Mouse (Mus musculus): ENCODE results near the gene Manba. TPM values are rescaled to one million over a fixed set of nuclear protein-coding genes. Genes with fewer than 3 reads are reported as not detected.

Gene Manba
- polyA plus RNA-seq, 2 experiments = 4.2 to 6.5 TPM

DNA sequence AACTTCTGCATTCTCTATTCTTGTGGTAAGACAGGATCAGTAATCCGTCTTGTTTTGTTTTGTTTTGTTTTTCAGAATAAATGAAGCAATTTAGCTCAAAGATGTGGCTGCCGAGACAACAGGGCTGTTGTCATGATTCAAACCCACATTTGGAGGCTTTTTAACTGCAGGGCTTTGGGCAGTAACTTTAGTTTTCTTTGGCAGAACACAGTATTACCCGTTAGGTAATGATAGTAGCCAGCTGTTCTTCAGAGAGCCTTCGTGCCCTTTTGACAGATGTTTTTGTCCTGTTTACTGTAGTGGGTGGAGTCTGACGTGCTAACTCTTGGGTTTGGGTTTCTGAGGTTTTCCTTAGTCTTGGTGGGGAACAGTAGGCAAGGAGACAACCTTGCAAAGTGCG is 87.6 kb downstream of the Manba start:
- H3K9ac ChIP-seq (ENCODE audit: low read depth, low read length, severe bottlenecking) = no peak overlapping the region
- no peaks in the 10 kb centered on the region for H3K36me3 ChIP-seq (ENCODE audit: control insufficient read depth, insufficient read depth, low read length)
- no peaks in the 10 kb centered on the region for H3K4me1 ChIP-seq (ENCODE audit: control insufficient read depth, insufficient read depth, low read length)
- 46% methylated on average over 6 of the region's 6 CpGs for WGBS
- ATAC-seq (ENCODE audit: low FRiP score, low read depth) = no peak
- no peak overlapping the region for H3K4me2 ChIP-seq (replicated peaks; ENCODE audit: low read depth, low read length, severe bottlenecking)
- no peak for DNase-seq (ENCODE audit: low spot score)
- no peak overlapping the region for H3K4me3 ChIP-seq (replicated peaks; ENCODE audit: low read length)
- H3K27me3 ChIP-seq (ENCODE audit: control insufficient read depth, insufficient read depth, low read length) = no peaks in the 10 kb centered on the region
- no peaks in the 10 kb centered on the region for H3K9me3 ChIP-seq (ENCODE audit: control insufficient read depth, low read length)
- H3K27ac ChIP-seq (replicated peaks; ENCODE audit: low read depth, low read length) = no peak overlapping the region
- no peak for TF ChIP-seq POLR2A (IDR thresholded peaks at IDR 0.05; ENCODE audit: borderline replicate concordance, extremely low read depth, insufficient read depth, insufficient read length)

DNA sequence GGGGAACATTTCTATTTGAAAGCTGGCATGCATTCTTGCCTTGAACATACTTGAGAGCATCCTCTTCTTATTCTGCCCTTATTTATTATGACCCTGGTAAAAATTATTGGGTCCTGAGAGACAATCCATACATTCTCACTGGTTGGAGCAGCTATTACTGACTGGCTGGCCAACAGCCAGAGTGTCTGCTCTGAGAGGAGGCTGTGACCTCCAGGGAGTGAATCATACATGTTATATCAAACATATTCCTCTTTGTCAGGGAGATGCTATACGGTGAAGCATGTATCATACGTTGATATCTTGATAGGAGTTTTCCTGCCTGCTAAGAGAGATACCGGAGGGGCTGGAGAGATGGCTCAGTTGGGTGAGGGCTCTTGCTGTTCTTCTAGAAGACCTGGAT is 89.7 kb downstream of the Manba start:
- 90% methylated on average over 3 of the region's 3 CpGs for WGBS
- no peaks in the 10 kb centered on the region for H3K9me3 ChIP-seq (ENCODE audit: control insufficient read depth, low read length)
- no peak overlapping the region for H3K4me3 ChIP-seq (replicated peaks; ENCODE audit: low read length)
- ATAC-seq (ENCODE audit: low FRiP score, low read depth) (no peak), DNase-seq (ENCODE audit: low spot score) (no peak)
- H3K4me2 ChIP-seq (replicated peaks; ENCODE audit: low read depth, low read length, severe bottlenecking) = no peak overlapping the region
- no peak overlapping the region for H3K27ac ChIP-seq (replicated peaks; ENCODE audit: low read depth, low read length)
- H3K27me3 ChIP-seq (ENCODE audit: control insufficient read depth, insufficient read depth, low read length) = no peaks in the 10 kb centered on the region
- TF ChIP-seq POLR2A (IDR thresholded peaks at IDR 0.05; ENCODE audit: borderline replicate concordance, extremely low read depth, insufficient read depth, insufficient read length) = no peak
- peaks cover 12% of the 10 kb centered on the region for H3K4me1 ChIP-seq (ENCODE audit: control insufficient read depth, insufficient read depth, low read length)
- H3K36me3 ChIP-seq (ENCODE audit: control insufficient read depth, insufficient read depth, low read length) = no peaks in the 10 kb centered on the region
- H3K9ac ChIP-seq (ENCODE audit: low read depth, low read length, severe bottlenecking) = no peak overlapping the region

DNA sequence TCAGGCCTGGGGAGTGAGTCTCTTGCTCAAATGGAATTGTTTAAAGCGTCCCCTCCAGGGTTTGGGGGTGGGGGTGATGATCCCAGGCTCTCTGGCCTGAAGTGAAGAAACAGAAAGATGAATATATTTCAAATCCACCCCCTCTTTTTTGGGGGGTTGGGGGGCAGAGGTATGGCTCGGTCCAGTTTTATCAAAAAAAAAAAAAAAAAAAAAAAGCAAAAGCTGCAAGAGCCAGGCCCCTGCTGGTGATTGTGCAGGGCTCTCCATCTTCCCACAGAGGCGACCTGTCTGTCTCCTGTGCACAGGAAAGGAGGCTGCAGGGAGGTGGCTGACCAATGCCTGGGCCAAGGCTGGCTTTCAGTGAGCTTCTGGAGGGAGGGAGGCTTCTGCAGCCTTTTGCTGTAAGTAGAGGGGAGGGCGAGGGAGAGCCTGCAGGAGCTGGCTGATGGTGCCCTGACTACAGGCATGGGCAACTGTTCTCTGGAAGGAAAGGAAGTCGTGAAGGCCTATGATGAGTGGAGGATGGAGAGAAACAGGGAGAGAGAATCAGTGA is 93.3 kb downstream of the Manba start:
- no peak for DNase-seq (ENCODE audit: low spot score)
- no peak for ATAC-seq (ENCODE audit: low FRiP score, low read depth)
- H3K4me3 ChIP-seq (replicated peaks; ENCODE audit: low read length) = no peak overlapping the region
- H3K9me3 ChIP-seq (ENCODE audit: control insufficient read depth, low read length) = no peaks in the 10 kb centered on the region
- no peak for TF ChIP-seq POLR2A (IDR thresholded peaks at IDR 0.05; ENCODE audit: borderline replicate concordance, extremely low read depth, insufficient read depth, insufficient read length)
- no peaks in the 10 kb centered on the region for H3K27me3 ChIP-seq (ENCODE audit: control insufficient read depth, insufficient read depth, low read length)
- H3K4me1 ChIP-seq (ENCODE audit: control insufficient read depth, insufficient read depth, low read length) = peaks cover 21% of the 10 kb centered on the region
- no peak overlapping the region for H3K27ac ChIP-seq (replicated peaks; ENCODE audit: low read depth, low read length)
- H3K36me3 ChIP-seq (ENCODE audit: control insufficient read depth, insufficient read depth, low read length) = no peaks in the 10 kb centered on the region; the same call in 1 of the 2 replicates
- H3K4me2 ChIP-seq (replicated peaks; ENCODE audit: low read depth, low read length, severe bottlenecking) = no peak overlapping the region
- H3K9ac ChIP-seq (ENCODE audit: low read depth, low read length, severe bottlenecking) = 0 out of 2 replicates have a peak overlapping the region, but pooled peaks have one; percentile 28
- WGBS = 49% methylated on average over 5 of the region's 5 CpGs

GRCm38 (mm10) chr3:135579179-135579578 is 93.8 kb downstream of the Manba start:
- 29% methylated on average over 4 of the region's 4 CpGs for WGBS

GRCm38 (mm10) chr3:135580439-135581275 is 95.2 kb downstream of the Manba start:
- Histone ChIP-seq H3K4me2 (replicated peaks; ENCODE audit: low read depth, low read length, severe bottlenecking) (no peak overlapping the region), H3K36me3 (ENCODE audit: control insufficient read depth, insufficient read depth, low read length) (peaks cover 16% of the 10 kb centered on the region), H3K9ac (ENCODE audit: low read depth, low read length, severe bottlenecking) (no peak overlapping the region), H3K27me3 (ENCODE audit: control insufficient read depth, insufficient read depth, low read length) (no peaks in the 10 kb centered on the region), H3K4me1 (ENCODE audit: control insufficient read depth, insufficient read depth, low read length) (peaks cover 21% of the 10 kb centered on the region), H3K9me3 (ENCODE audit: control insufficient read depth, low read length) (no peaks in the 10 kb centered on the region), H3K4me3 (replicated peaks; ENCODE audit: low read length) (no peak overlapping the region), H3K27ac (replicated peaks; ENCODE audit: low read depth, low read length) (no peak overlapping the region)
- DNase-seq (ENCODE audit: low spot score) (peak; percentile 43), ATAC-seq (ENCODE audit: low FRiP score, low read depth) (peak; percentile 48; the same call in 1 of the 2 replicates)
- no peak for TF ChIP-seq POLR2A (IDR thresholded peaks at IDR 0.05; ENCODE audit: borderline replicate concordance, extremely low read depth, insufficient read depth, insufficient read length)
- 55% methylated on average over 21 of the region's 21 CpGs for WGBS

More at GRCm38 (mm10) chr3:135579179-135579578, 93.8 kb downstream of the Manba start:
- Histone ChIP-seq H3K27me3 (ENCODE audit: control insufficient read depth, insufficient read depth, low read length) (no peaks in the 10 kb centered on the region), H3K36me3 (ENCODE audit: control insufficient read depth, insufficient read depth, low read length) (peaks cover 3% of the 10 kb centered on the region), H3K9me3 (ENCODE audit: control insufficient read depth, low read length) (no peaks in the 10 kb centered on the region), H3K4me3 (replicated peaks; ENCODE audit: low read length) (no peak overlapping the region), H3K9ac (ENCODE audit: low read depth, low read length, severe bottlenecking) (no peak overlapping the region), H3K4me1 (ENCODE audit: control insufficient read depth, insufficient read depth, low read length) (peaks cover 21% of the 10 kb centered on the region), H3K27ac (replicated peaks; ENCODE audit: low read depth, low read length) (no peak overlapping the region), H3K4me2 (replicated peaks; ENCODE audit: low read depth, low read length, severe bottlenecking) (no peak overlapping the region)
- ATAC-seq (ENCODE audit: low FRiP score, low read depth) (no peak), DNase-seq (ENCODE audit: low spot score) (no peak)
- TF ChIP-seq POLR2A (IDR thresholded peaks at IDR 0.05; ENCODE audit: borderline replicate concordance, extremely low read depth, insufficient read depth, insufficient read length) = no peak
